Mouse (Mus musculus) forebrain, embryonic 14.5 days (tissue): Measurements from ENCODE around the gene Lin28b. TPM values are rescaled to one million over a fixed set of nuclear protein-coding genes. Genes with fewer than 3 reads are reported as not detected.

Experiments
- ATAC-seq: fragments of 200-750 bp; cut with Nextera tagmentation; 2 replicates; pipeline ENCODE4 v1.8.0; 2017; ENCODE audit warnings: mild to moderate bottlenecking, moderate library complexity
- DNase-seq: peaks from one replicate; pipeline ENCODE4 v3.0.0-alpha.2; 2015; ENCODE audit warnings: low spot score
- H3K27ac ChIP-seq: fragments of 300-500 bp; sonication (generic); 2 replicates; pipeline ENCODE4 v1.5.1; 2014; ENCODE audit warnings: low read depth, mild to moderate bottlenecking, control low read depth, low read length, moderate library complexity
- H3K27me3 ChIP-seq: fragments of 300-500 bp; sonication (generic); replicated peaks from 2 replicates; pipeline ENCODE4 v1.6.1; 2014; ENCODE audit warnings: low read length, control low read depth, mixed read lengths; ENCODE audit not compliant: control insufficient read depth, insufficient read depth
- H3K36me3 ChIP-seq: fragments of 300-500 bp; sonication (generic); 2 replicates; pipeline ENCODE4 v1.6.1; 2014; ENCODE audit warnings: low read length, control low read depth; ENCODE audit not compliant: control insufficient read depth, insufficient read depth
- H3K4me1 ChIP-seq: fragments of 300-500 bp; sonication (generic); 2 replicates; pipeline ENCODE4 v1.6.1; 2014; ENCODE audit warnings: antibody characterized with exemption, low read length, control low read depth; ENCODE audit not compliant: control insufficient read depth, insufficient read depth
- H3K4me2 ChIP-seq: fragments of 300-500 bp; sonication (generic); 2 replicates; pipeline ENCODE4 v1.6.1; 2014; ENCODE audit warnings: mild to moderate bottlenecking, control low read depth, low read length
- H3K4me3 ChIP-seq: fragments of 300-500 bp; sonication (generic); 2 replicates; pipeline ENCODE4 v1.5.1; 2014; ENCODE audit warnings: low read depth, low read length, control low read depth
- H3K9ac ChIP-seq: fragments of 300-500 bp; sonication (generic); 2 replicates; pipeline ENCODE4 v1.6.1; 2014; ENCODE audit warnings: mild to moderate bottlenecking, low read length, control low read depth, moderate library complexity
- H3K9me3 ChIP-seq: fragments of 300-500 bp; sonication (generic); replicated peaks from 2 replicates; pipeline ENCODE4 v1.6.1; 2016; ENCODE audit warnings: low read length, control low read depth, mixed read lengths; ENCODE audit not compliant: control insufficient read depth
- WGBS: fragments of 180-500 bp; shearing (Covaris S2); extraction: QIAGEN DNeasy Blood & Tissue Kit; methylation state at CpG from one replicate; pipeline ENCODE4 v1.1.7; 2014; 5-methylcytosine and 5-hydroxymethylcytosine counted together
- polyA plus RNA-seq: library from polyadenylated mRNA; unstranded; fragments of >200 nt; fragmentation: Nextera tagmentation; extraction: Ambion mirVana; gene quantifications from 2 replicates; pipeline ENCODE4 v1.2.1, GENCODE M21; 2014

Lin28b gene
- polyA plus RNA-seq, 1 experiment from 2014 or later, result 3.7 TPM

GRCm38 (mm10) chr10:45446625-45447024 lies 39.6 kb downstream of the Lin28b start:
- Histone ChIP-seq H3K9ac (peak overlapping the region; percentile 51; the same call in 1 of the 2 replicates), H3K4me3 (peak overlapping the region; percentile 7; the same call in 1 of the 2 replicates), H3K27ac (peak overlapping the region; percentile 52; the same call in 1 of the 2 replicates), H3K36me3 (no peaks in the 10 kb centered on the region), H3K4me2 (peak overlapping the region; percentile 41), H3K9me3 (no peaks in the 10 kb centered on the region), H3K27me3 (no peaks in the 10 kb centered on the region), H3K4me1 (no peaks in the 10 kb centered on the region)
- DNase-seq (no peak), ATAC-seq (no peak)

- H3K4me1 ChIP-seq, result no peaks in the 10 kb centered on the region
- 4% methylated on average over 8 of the region's 8 CpGs for WGBS
- peak overlapping the region; percentile 41 for H3K4me2 ChIP-seq
- DNase-seq, result peak; percentile 67
- H3K4me3 ChIP-seq, result peak overlapping the region; percentile 7
- ATAC-seq, result peak; percentile 80
- peak overlapping the region; percentile 52 for H3K27ac ChIP-seq
- no peaks in the 10 kb centered on the region for H3K36me3 ChIP-seq
- peak overlapping the region; percentile 51 for H3K9ac ChIP-seq
- H3K9me3 ChIP-seq, result no peaks in the 10 kb centered on the region
- no peaks in the 10 kb centered on the region for H3K27me3 ChIP-seq
Observed at GRCm38 (mm10) chr10:45446215-45446614, 40.0 kb downstream of the Lin28b start.

GRCm38 (mm10) chr10:45422372-45422771 lies 63.8 kb downstream of the Lin28b start:
- ATAC-seq (no peak), DNase-seq (no peak)
- H3K4me2 ChIP-seq, result no peak overlapping the region
- H3K36me3 ChIP-seq, result no peaks in the 10 kb centered on the region
- H3K27me3 ChIP-seq, result no peaks in the 10 kb centered on the region
- no peaks in the 10 kb centered on the region for H3K4me1 ChIP-seq
- WGBS, result 89% methylated on average over 1 of the region's 1 CpGs
- no peak overlapping the region for H3K27ac ChIP-seq
- H3K9ac ChIP-seq, result no peak overlapping the region
- no peaks in the 10 kb centered on the region for H3K9me3 ChIP-seq
- H3K4me3 ChIP-seq, result no peak overlapping the region

GRCm38 (mm10) chr10:45412144-45412543 lies 74.1 kb downstream of the Lin28b start:
- Histone ChIP-seq H3K9ac (no peak overlapping the region), H3K9me3 (no peaks in the 10 kb centered on the region), H3K4me3 (no peak overlapping the region), H3K27ac (no peak overlapping the region), H3K36me3 (no peaks in the 10 kb centered on the region), H3K4me1 (no peaks in the 10 kb centered on the region), H3K27me3 (no peaks in the 10 kb centered on the region), H3K4me2 (no peak overlapping the region)
- ATAC-seq (no peak), DNase-seq (no peak)
- WGBS, result 28% methylated on average over 5 of the region's 5 CpGs

- no peaks in the 10 kb centered on the region for H3K4me1 ChIP-seq
- H3K4me3 ChIP-seq, result no peak overlapping the region
- no peak overlapping the region for H3K27ac ChIP-seq
- no peaks in the 10 kb centered on the region for H3K27me3 ChIP-seq
- H3K9me3 ChIP-seq, result no peaks in the 10 kb centered on the region
- no peak overlapping the region for H3K4me2 ChIP-seq
- no peaks in the 10 kb centered on the region for H3K36me3 ChIP-seq
- DNase-seq, result no peak
- WGBS, result 18% methylated on average over 2 of the region's 2 CpGs
- H3K9ac ChIP-seq, result no peak overlapping the region
- ATAC-seq, result no peak
Observed at GRCm38 (mm10) chr10:45411741-45412140, 74.5 kb downstream of the Lin28b start.

- H3K27ac ChIP-seq, result no peak overlapping the region
Observed at GRCm38 (mm10) chr10:45410624-45411341, 75.4 kb downstream of the Lin28b start.

GRCm38 (mm10) chr10:45399702-45400243 lies 86.4 kb downstream of the Lin28b start:
- DNase-seq (no peak), ATAC-seq (no peak)
- Histone ChIP-seq H3K27ac (no peak overlapping the region), H3K9me3 (no peaks in the 10 kb centered on the region), H3K27me3 (no peaks in the 10 kb centered on the region), H3K4me3 (no peak overlapping the region), H3K4me2 (no peak overlapping the region), H3K4me1 (no peaks in the 10 kb centered on the region), H3K9ac (no peak overlapping the region), H3K36me3 (no peaks in the 10 kb centered on the region)
- 83% methylated on average over 7 of the region's 7 CpGs for WGBS

More at GRCm38 (mm10) chr10:45410624-45411341, 75.4 kb downstream of the Lin28b start:
- Histone ChIP-seq H3K9me3 (no peaks in the 10 kb centered on the region), H3K4me2 (no peak overlapping the region), H3K9ac (no peak overlapping the region), H3K4me3 (no peak overlapping the region), H3K36me3 (no peaks in the 10 kb centered on the region), H3K27me3 (no peaks in the 10 kb centered on the region), H3K4me1 (no peaks in the 10 kb centered on the region)
- DNase-seq (peak; percentile 56), ATAC-seq (peak; percentile 87; the same call in 1 of the 2 replicates)
- WGBS, result 6% methylated on average over 10 of the region's 10 CpGs

- no peaks in the 10 kb centered on the region for H3K27me3 ChIP-seq
- no peaks in the 10 kb centered on the region for H3K9me3 ChIP-seq
- H3K4me2 ChIP-seq, result no peak overlapping the region
- no peaks in the 10 kb centered on the region for H3K36me3 ChIP-seq
- DNase-seq, result no peak
- no peak overlapping the region for H3K9ac ChIP-seq
- H3K27ac ChIP-seq, result no peak overlapping the region
- WGBS, result 96% methylated on average over 1 of the region's 1 CpGs
- no peaks in the 10 kb centered on the region for H3K4me1 ChIP-seq
- H3K4me3 ChIP-seq, result no peak overlapping the region
- ATAC-seq, result no peak
Observed at GRCm38 (mm10) chr10:45398211-45398610, 88.0 kb downstream of the Lin28b start.

GRCm38 (mm10) chr10:45382637-45382958 lies 103.6 kb downstream of the Lin28b start:
- ATAC-seq, result no peak
- no peak overlapping the region for H3K27ac ChIP-seq
- 46% methylated on average over 3 of the region's 3 CpGs for WGBS
- no peaks in the 10 kb centered on the region for H3K9me3 ChIP-seq
- DNase-seq, result no peak
- H3K4me1 ChIP-seq, result no peaks in the 10 kb centered on the region
- H3K9ac ChIP-seq, result no peak overlapping the region
- no peak overlapping the region for H3K4me2 ChIP-seq
- no peaks in the 10 kb centered on the region for H3K27me3 ChIP-seq
- H3K36me3 ChIP-seq, result no peaks in the 10 kb centered on the region
- H3K4me3 ChIP-seq, result no peak overlapping the region
